Mouse (Mus musculus): ENCODE results near the gene Snorc. TPM values are rescaled to one million over a fixed set of nuclear protein-coding genes. Genes with fewer than 3 reads are reported as not detected.

The Snorc gene
- not detected for total RNA-seq (2023)

DNA sequence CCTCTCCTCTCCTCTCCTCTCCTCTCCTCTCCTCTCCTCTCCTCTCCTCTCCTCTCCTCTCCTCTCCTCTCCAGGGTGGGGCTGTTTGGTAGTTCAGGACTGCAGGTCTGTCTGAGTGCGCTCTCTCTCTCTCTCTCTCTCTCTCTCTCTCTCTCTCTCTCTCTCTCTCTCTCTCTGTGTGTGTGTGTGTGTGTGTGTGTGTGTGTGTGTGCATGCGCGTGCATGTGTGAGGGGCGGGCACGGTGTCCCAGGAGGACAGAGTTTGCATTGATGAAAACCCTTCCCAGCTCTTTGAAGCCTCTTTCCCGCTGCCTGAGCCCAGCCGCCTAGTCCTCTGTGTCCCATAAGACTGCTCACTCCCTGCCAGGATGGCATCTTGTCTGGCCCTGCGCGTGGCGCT lies at the start of gene Snorc:
TSS of gene Snorc (plus strand) at position 301 of the 400 bp plus-strand sequence.

DNA sequence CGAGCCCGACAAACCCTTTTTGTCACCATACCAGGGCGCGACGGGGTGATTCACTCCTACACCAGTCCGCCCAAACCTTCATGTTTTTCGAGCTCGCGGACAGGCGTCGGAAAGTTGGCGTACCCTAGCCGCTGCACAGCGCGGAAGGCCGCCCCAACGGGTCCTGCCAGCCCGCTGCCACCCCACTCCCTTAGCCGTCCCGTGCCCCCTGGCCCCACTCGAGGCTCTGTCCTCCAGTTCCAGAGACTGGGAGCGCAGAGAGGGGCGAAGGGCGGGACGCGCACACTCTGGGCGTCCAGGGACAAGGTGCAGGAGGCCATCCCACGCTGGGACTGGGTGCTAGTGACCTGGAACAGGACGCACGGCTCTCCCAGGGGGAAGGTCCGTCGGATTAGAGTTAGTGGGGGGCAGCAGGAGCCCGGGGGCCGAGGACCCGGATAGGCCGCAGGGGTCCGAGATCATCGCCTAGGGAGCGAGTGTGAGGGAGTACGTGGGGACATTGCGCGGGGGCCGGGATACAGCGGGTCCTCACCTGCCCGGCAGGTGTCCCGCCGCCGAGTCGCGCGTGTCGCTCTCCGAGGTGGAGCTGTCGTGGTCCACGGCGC lies 39.6 kb downstream of the Snorc start, which contains the start of gene Neu2:
TSS of gene Neu2 (plus strand) at position 329 of the 605 bp plus-strand sequence.

Other genes with a start within 250 kb of the Snorc start
- 1.3 TPM for gene Efhd1, start 205.9 kb upstream of the Snorc start, total RNA-seq (2023)
- gene Gigyf2, start 143.3 kb upstream of the Snorc start, total RNA-seq (2023) = 127 TPM
- not detected for gene Kcnj13, start 75.5 kb upstream of the Snorc start, total RNA-seq (2023)
- not detected for gene Neu2, start 39.6 kb downstream of the Snorc start, total RNA-seq (2023)
- gene Ngef, start 103.6 kb downstream of the Snorc start, total RNA-seq (2023) = not detected
- gene Inpp5d, start 150.0 kb downstream of the Snorc start, total RNA-seq (2023) = 245 TPM

Data from CD4-positive naive resting alpha-beta T cell, adult 57 days (primary cell).